Mouse (Mus musculus) kidney, embryonic 14.5 days (tissue): ENCODE measurements around the gene St3gal3. TPM values are rescaled to one million over a fixed set of nuclear protein-coding genes. Genes with fewer than 3 reads are reported as not detected.

Source experiments
- ATAC-seq: fragments of 200-750 bp; cut with Nextera tagmentation; 2 replicates; pipeline ENCODE4 v1.8.0; 2017; ENCODE audit warnings: moderate number of reproducible peaks, mild to moderate bottlenecking, moderate TSS enrichment, moderate library complexity; ENCODE audit not compliant: low FRiP score, low TSS enrichment
- H3K27ac ChIP-seq: fragments of 300-500 bp; sonication (generic); 2 replicates; pipeline ENCODE4 v1.5.1; 2014; ENCODE audit warnings: low read depth, mild to moderate bottlenecking, low read length, moderate library complexity, mixed read lengths
- H3K27me3 ChIP-seq: fragments of 300-500 bp; sonication (generic); 2 replicates; pipeline ENCODE4 v1.6.1; 2014; ENCODE audit warnings: mild to moderate bottlenecking, low read length; ENCODE audit not compliant: control insufficient read depth, insufficient read depth
- H3K36me3 ChIP-seq: fragments of 300-500 bp; sonication (generic); 2 replicates; pipeline ENCODE4 v1.6.1; 2014; ENCODE audit warnings: low read length, mixed read lengths; ENCODE audit not compliant: control insufficient read depth, insufficient read depth
- H3K4me1 ChIP-seq: fragments of 300-500 bp; sonication (generic); 2 replicates; pipeline ENCODE4 v1.6.1; 2014; ENCODE audit warnings: low read length, mixed read lengths; ENCODE audit not compliant: control insufficient read depth, insufficient read depth
- H3K4me2 ChIP-seq: fragments of 300-500 bp; sonication (generic); replicated peaks from 2 replicates; pipeline ENCODE4 v1.6.1; 2014; ENCODE audit warnings: low read depth, mild to moderate bottlenecking, low read length
- H3K4me3 ChIP-seq: fragments of 300-500 bp; sonication (generic); 2 replicates; pipeline ENCODE4 v1.5.1; 2014; ENCODE audit warnings: mild to moderate bottlenecking, low read length
- H3K9ac ChIP-seq: fragments of 300-500 bp; sonication (generic); 2 replicates; pipeline ENCODE4 v1.6.1; 2014; ENCODE audit warnings: low read depth, mild to moderate bottlenecking, low read length, moderate library complexity
- H3K9me3 ChIP-seq: fragments of 300-500 bp; sonication (generic); 2 replicates; pipeline ENCODE4 v1.6.1; 2016; ENCODE audit warnings: low read length; ENCODE audit not compliant: control insufficient read depth
- WGBS: fragments of 180-500 bp; shearing (Covaris S2); extraction: QIAGEN DNeasy Blood & Tissue Kit; methylation state at CpG from one replicate; pipeline ENCODE4 v1.1.7; 2014; 5-methylcytosine and 5-hydroxymethylcytosine counted together
- polyA plus RNA-seq: library from polyadenylated mRNA; unstranded; fragments of >200 nt; fragmentation: Nextera tagmentation; extraction: Ambion mirVana; gene quantifications from 2 replicates; pipeline ENCODE4 v1.2.1, GENCODE M21; 2014

The St3gal3 gene
- polyA plus RNA-seq, 1 experiment from 2014 or later: 6.8 TPM

DNA sequence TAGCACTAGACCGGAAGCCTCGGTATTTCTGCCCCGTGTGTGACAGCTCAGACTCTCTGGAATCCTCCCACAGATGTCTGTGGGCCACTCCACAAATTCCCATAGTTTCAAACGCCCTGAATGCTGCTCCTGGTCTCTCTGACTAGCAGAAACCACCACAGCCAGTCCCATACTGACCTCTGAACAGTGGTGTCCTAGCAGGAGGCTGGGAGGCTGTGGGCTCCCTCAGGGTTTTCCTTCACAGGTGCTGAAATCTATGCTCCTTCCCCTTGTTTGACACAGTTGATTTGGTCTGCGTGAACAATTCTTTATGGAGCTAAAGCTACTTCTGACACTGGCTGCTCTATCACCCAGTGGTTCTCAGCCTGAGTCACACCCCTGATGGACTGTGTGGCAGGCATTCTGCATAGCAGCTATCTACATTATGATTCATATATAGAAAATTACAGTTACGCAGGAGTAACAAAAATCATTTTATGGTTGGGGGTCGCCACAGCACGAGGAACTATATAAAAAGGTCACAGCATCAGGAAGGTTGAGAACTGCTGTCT, 31.4 kb downstream of the St3gal3 start:
- no peaks in the 10 kb centered on the region for H3K4me1 ChIP-seq
- H3K9me3 ChIP-seq: no peaks in the 10 kb centered on the region
- H3K36me3 ChIP-seq: no peaks in the 10 kb centered on the region
- ATAC-seq: no peak
- no peak overlapping the region for H3K27ac ChIP-seq
- H3K27me3 ChIP-seq: no peaks in the 10 kb centered on the region
- no peak overlapping the region for H3K9ac ChIP-seq
- H3K4me3 ChIP-seq: no peak overlapping the region
- no peak overlapping the region for H3K4me2 ChIP-seq
- WGBS: 73% methylated on average over 8 of the region's 8 CpGs

DNA sequence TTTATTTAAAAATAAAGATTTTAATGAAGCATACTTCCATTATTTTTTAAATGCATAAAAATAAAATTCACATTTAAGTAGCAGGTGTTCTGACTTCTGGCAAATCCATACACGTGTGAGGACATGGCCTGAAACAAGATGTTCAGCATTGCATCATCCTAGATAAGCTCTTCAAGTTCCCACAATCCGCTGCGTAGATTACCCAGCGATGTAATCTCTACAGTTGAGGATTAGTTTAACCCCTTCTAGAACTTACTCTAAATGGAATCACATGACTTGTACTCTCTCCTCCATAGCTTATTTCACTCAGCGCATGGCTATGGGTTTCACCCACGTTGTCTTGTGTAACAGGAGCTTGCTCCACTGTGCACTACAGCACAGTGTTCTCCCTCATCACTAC, 33.2 kb downstream of the St3gal3 start:
- Histone ChIP-seq H3K4me1 (no peaks in the 10 kb centered on the region), H3K27me3 (no peaks in the 10 kb centered on the region), H3K9me3 (no peaks in the 10 kb centered on the region), H3K27ac (no peak overlapping the region), H3K4me3 (no peak overlapping the region), H3K9ac (no peak overlapping the region), H3K36me3 (no peaks in the 10 kb centered on the region), H3K4me2 (no peak overlapping the region)
- 90% methylated on average over 6 of the region's 6 CpGs for WGBS
- no peak for ATAC-seq

DNA sequence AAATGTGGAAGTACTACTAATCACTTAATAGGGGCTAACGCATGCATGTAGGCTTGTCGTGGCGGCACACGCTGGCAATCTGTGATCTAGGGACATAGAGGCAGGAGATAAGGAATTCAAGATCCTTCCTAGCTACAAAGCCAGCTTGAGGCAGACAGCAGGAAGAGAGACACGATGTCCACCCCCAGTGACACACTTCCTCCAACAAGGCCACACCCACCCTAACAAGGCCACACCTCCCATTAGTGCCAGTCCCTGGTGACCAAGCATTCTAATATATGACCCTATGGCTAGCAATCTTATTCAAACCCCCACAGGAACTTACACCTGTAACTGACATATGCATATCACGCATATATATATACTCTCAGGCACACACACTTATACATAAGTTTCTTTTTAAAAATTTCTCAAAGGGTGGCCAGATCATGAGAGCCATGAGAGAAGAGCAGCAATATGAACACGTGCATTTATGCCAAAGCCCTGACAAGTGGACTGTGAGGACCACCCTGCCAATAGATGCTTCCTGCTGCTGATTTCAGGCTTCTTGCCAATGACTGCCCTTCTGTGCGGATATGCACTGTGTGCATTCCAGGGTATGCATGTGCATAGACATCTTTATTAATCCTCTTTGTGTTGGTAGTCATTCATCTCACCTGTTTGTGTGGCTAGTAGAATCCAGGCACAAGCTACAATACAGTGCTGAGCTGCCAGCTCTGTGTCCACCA, 34.9 kb downstream of the St3gal3 start:
- no peak for ATAC-seq
- Histone ChIP-seq H3K9me3 (no peaks in the 10 kb centered on the region), H3K9ac (no peak overlapping the region), H3K27me3 (no peaks in the 10 kb centered on the region), H3K4me1 (no peaks in the 10 kb centered on the region), H3K27ac (no peak overlapping the region), H3K36me3 (no peaks in the 10 kb centered on the region), H3K4me2 (no peak overlapping the region), H3K4me3 (no peak overlapping the region)
- 89% methylated on average over 8 of the region's 8 CpGs for WGBS

DNA sequence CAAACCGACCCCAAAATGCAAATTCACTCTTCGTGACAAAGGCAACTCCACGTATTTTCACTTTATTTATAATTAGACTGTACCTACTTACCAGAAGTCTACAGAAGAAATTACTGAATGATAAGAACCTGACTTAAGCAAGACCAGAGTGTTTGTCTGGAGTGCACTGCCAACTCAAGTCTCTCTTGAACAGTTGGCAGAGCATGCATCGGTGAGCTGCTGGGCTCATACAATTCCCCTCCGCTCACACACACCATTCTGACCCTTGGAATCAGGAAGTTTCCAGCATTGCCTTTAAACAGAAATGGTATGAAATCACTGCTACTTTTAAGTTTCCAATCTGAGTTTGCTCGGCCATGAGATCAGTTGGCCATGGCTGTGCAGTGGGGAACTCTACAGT, 36.1 kb downstream of the St3gal3 start:
- H3K36me3 ChIP-seq: no peaks in the 10 kb centered on the region
- H3K4me1 ChIP-seq: no peaks in the 10 kb centered on the region
- no peaks in the 10 kb centered on the region for H3K9me3 ChIP-seq
- no peak overlapping the region for H3K4me3 ChIP-seq
- WGBS: 94% methylated on average over 6 of the region's 6 CpGs
- no peak overlapping the region for H3K9ac ChIP-seq
- no peak overlapping the region for H3K4me2 ChIP-seq
- no peak for ATAC-seq
- H3K27me3 ChIP-seq: no peaks in the 10 kb centered on the region
- no peak overlapping the region for H3K27ac ChIP-seq

DNA sequence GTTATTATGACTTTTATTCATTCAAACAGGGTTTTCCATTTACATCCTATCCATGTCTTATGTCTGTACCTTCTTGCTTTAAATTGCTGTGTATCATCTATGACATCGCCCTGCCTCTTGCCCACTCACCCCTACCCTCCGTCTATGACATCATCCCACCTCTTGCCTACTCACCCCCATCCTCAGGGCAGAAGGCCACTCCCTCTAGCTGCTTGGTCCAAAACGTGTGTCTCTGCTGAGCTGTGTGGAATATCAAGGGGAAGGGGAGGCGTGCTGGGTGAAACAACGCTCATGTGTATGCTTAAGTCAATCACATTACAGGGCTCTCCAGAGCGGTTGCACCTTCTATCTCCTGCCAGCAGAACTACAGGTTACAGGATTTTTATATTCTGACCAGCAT, 38.6 kb downstream of the St3gal3 start:
- H3K4me1 ChIP-seq: no peaks in the 10 kb centered on the region
- ATAC-seq: no peak
- H3K27me3 ChIP-seq: no peaks in the 10 kb centered on the region
- H3K9ac ChIP-seq: no peak overlapping the region
- 75% methylated on average over 6 of the region's 6 CpGs for WGBS
- no peaks in the 10 kb centered on the region for H3K36me3 ChIP-seq
- H3K27ac ChIP-seq: no peak overlapping the region
- H3K4me2 ChIP-seq: no peak overlapping the region
- no peak overlapping the region for H3K4me3 ChIP-seq
- H3K9me3 ChIP-seq: no peaks in the 10 kb centered on the region

DNA sequence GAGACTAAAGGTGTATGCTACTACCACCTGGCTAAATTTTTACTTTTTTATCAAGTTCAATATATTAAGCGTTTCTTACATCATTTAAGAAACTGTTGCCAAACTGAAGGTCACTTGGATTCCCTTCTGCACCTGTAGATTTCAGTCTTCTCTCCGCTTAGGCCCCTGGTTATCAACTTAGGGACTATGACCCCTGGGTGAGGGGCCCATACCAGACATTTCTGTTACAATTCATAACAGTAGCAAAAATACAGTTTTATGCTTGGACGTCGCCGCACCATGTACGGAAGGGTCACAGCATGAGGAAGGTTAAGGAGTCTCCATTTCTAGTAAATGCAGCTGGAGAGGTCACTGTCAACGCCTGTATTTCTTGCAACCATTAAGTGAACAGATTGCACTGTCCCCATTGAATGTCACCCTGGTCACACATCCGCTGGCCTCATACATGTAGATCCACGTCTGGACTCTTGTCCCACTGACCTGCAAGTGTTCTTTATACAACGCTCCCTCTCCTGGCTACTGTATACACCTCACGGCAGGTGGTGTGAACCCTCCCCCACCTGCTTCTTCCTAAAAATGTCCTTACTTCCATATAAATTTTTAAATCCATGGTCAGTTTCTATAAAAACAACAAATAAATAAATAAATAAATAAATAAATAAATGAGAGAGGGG, 41.8 kb downstream of the St3gal3 start:
- no peaks in the 10 kb centered on the region for H3K4me1 ChIP-seq
- H3K4me2 ChIP-seq: no peak overlapping the region
- no peak for ATAC-seq
- H3K4me3 ChIP-seq: no peak overlapping the region
- no peaks in the 10 kb centered on the region for H3K27me3 ChIP-seq
- H3K9ac ChIP-seq: no peak overlapping the region
- H3K36me3 ChIP-seq: no peaks in the 10 kb centered on the region
- H3K27ac ChIP-seq: no peak overlapping the region
- WGBS: 92% methylated on average over 11 of the region's 11 CpGs
- no peaks in the 10 kb centered on the region for H3K9me3 ChIP-seq

DNA sequence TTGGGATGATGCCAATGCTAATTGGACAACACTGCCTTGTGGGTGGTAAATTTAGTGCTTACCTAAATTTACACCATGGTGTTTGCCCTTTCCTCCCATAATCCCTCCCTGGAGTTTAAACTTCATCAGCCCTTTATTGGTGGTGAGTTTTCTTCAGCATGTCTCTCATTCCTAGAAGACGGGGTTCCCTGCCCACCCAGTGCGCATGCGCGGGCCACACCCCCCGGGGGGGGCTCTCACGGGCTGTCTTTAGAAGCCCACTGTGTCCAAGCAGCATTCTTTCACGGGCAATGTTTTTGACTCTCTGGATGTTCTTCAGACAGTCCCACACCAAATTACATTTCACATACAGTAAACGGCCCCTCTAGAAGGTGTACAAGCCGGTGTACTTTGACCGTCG, 44.3 kb downstream of the St3gal3 start:
- Histone ChIP-seq H3K27me3 (no peaks in the 10 kb centered on the region), H3K9ac (no peak overlapping the region), H3K36me3 (no peaks in the 10 kb centered on the region), H3K4me3 (no peak overlapping the region), H3K4me1 (no peaks in the 10 kb centered on the region), H3K9me3 (no peaks in the 10 kb centered on the region), H3K27ac (no peak overlapping the region), H3K4me2 (no peak overlapping the region)
- no peak for ATAC-seq
- WGBS: 95% methylated on average over 11 of the region's 11 CpGs

DNA sequence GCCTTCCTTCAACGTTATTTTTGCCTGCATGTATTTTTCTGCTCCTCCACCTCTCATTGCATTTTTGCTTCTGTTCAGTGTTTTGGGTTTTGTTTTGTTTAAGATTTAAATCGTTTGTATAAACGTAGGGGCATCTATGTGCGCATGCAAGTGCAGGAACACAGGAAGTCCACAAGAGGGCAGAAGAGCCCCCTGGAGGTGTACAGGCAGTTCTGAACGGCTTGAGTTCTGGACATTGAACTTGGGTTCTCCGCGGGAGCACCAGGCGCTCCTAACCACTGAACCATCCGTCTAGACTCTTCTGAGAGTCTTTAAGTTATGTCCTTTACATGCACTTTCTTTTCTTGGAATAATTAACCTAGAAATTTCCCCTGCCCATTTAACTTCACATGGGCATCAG, 44.8 kb downstream of the St3gal3 start:
- no peak overlapping the region for H3K4me3 ChIP-seq
- no peaks in the 10 kb centered on the region for H3K36me3 ChIP-seq
- H3K4me2 ChIP-seq: no peak overlapping the region
- no peak overlapping the region for H3K27ac ChIP-seq
- H3K9me3 ChIP-seq: no peaks in the 10 kb centered on the region
- no peak for ATAC-seq
- H3K4me1 ChIP-seq: no peaks in the 10 kb centered on the region
- no peaks in the 10 kb centered on the region for H3K27me3 ChIP-seq
- no peak overlapping the region for H3K9ac ChIP-seq
- 62% methylated on average over 9 of the region's 9 CpGs for WGBS

DNA sequence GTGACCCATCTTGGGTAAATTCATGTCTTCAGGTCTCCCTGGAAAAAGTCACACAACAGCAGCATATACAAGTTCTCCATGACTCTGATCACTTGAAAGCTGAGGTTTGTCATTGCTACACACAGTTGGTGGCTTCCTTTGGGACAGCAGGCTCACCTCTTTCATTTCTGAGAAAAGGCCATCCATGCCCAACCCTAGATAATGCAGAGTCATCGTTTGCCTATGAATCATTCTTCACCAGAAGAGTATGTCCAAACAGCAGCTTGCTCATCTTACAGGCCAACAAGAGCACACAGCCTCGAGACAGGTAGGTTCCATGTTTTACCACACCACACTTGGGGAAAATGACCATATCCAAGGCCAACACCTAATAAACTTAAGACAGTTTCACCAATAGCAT, 45.9 kb downstream of the St3gal3 start:
- ATAC-seq: no peak
- H3K27ac ChIP-seq: no peak overlapping the region
- WGBS: 87% methylated on average over 2 of the region's 2 CpGs

More for the DNA sequence above, 45.9 kb downstream of the St3gal3 start:
- Histone ChIP-seq H3K9ac (no peak overlapping the region), H3K4me2 (no peak overlapping the region), H3K27me3 (no peaks in the 10 kb centered on the region), H3K4me1 (no peaks in the 10 kb centered on the region), H3K36me3 (no peaks in the 10 kb centered on the region), H3K4me3 (no peak overlapping the region), H3K9me3 (no peaks in the 10 kb centered on the region)
